Mouse (Mus musculus): Measurements from ENCODE around the gene Ccdc65.
"Not testable (repeated sequence)": the region's sequence is repeated elsewhere in the genome, so short reads cannot be mapped to it uniquely, and the experiment has no call there.

Gene Ccdc65

GRCm38 (mm10) chr15:98737881-98738280 is 29.9 kb downstream of the Ccdc65 start:
- DNase-seq (ENCODE audit: low spot score), result peak; percentile 75

GRCm38 (mm10) chr15:98738796-98739195 is 30.8 kb downstream of the Ccdc65 start:
- DNase-seq (ENCODE audit: low spot score), result peak; percentile 47

- no peak for DNase-seq (ENCODE audit: low spot score)
These were observed 32.2 kb downstream of the Ccdc65 start for GRCm38 (mm10) chr15:98740219-98740618.

GRCm38 (mm10) chr15:98742766-98743428 is 34.9 kb downstream of the Ccdc65 start:
- DNase-seq (ENCODE audit: low spot score), result peak; percentile 34

- not testable (repeated sequence) for DNase-seq (ENCODE audit: low spot score)
These were observed 35.9 kb downstream of the Ccdc65 start for GRCm38 (mm10) chr15:98743863-98744262.

GRCm38 (mm10) chr15:98746344-98746965 is 38.4 kb downstream of the Ccdc65 start:
- no peak for DNase-seq (ENCODE audit: low spot score)

- no peak for DNase-seq (ENCODE audit: low spot score)
These were observed 39.3 kb downstream of the Ccdc65 start for GRCm38 (mm10) chr15:98747296-98747695.

GRCm38 (mm10) chr15:98749093-98749492 is 41.1 kb downstream of the Ccdc65 start:
- DNase-seq (ENCODE audit: low spot score), result no peak

GRCm38 (mm10) chr15:98753021-98753423 is 45.0 kb downstream of the Ccdc65 start:
- DNase-seq (ENCODE audit: low spot score), result no peak

GRCm38 (mm10) chr15:98754125-98754524 is 46.1 kb downstream of the Ccdc65 start:
- DNase-seq (ENCODE audit: low spot score), result no peak

- peak; percentile 90 for DNase-seq (ENCODE audit: low spot score)
These were observed 54.2 kb downstream of the Ccdc65 start for GRCm38 (mm10) chr15:98762201-98762621.

GRCm38 (mm10) chr15:98762670-98763529 is 54.9 kb downstream of the Ccdc65 start, which contains the start of gene Arf3:
Gene Arf3, minus strand, starts transcription at chr15:98763214.
- peak; percentile 93 for DNase-seq (ENCODE audit: low spot score)

GRCm38 (mm10) chr15:98765929-98766328 is 57.9 kb downstream of the Ccdc65 start:
- DNase-seq (ENCODE audit: low spot score), result no peak

- DNase-seq (ENCODE audit: low spot score), result no peak
These were observed 60.3 kb downstream of the Ccdc65 start for GRCm38 (mm10) chr15:98768259-98768658.

GRCm38 (mm10) chr15:98771813-98772425 is 63.9 kb downstream of the Ccdc65 start:
- DNase-seq (ENCODE audit: low spot score), result no peak

- no peak for DNase-seq (ENCODE audit: low spot score)
These were observed 64.7 kb downstream of the Ccdc65 start for GRCm38 (mm10) chr15:98772511-98773211.

All from yolk sac, embryonic 10.5 days (tissue).